Mouse (Mus musculus) heart, postnatal 0 days (tissue): ENCODE measurements around the gene Prrc2a.

Experiments used
- CTCF ChIP-seq: IDR thresholded peaks from 2 replicates; pipeline ENCODE4 v1.5.1; 2016; ENCODE audit warnings: antibody characterized with exemption, control low read depth, low read depth
- EP300 ChIP-seq: IDR thresholded peaks from 2 replicates; pipeline ENCODE4 v1.6.1; 2016; ENCODE audit warnings: antibody characterized with exemption, low read depth

GRCm38 (mm10) chr17:35133517-35133916 lies 31.2 kb downstream of the Prrc2a start:
- no peak for TF ChIP-seq CTCF
- TF ChIP-seq EP300: no peak
